Mouse (Mus musculus): ENCODE measurements around the gene Orc2. TPM values are rescaled to one million over a fixed set of nuclear protein-coding genes. Genes with fewer than 3 reads are reported as not detected.
A peak's percentile ranks its signal among the peaks of the same experiment; 100 is the strongest.

Gene Orc2
- polyA plus RNA-seq (2014; fragmentation: Nextera tagmentation; extraction: Ambion mirVana): 38.0 and 40.8 TPM in 2 replicates

DNA sequence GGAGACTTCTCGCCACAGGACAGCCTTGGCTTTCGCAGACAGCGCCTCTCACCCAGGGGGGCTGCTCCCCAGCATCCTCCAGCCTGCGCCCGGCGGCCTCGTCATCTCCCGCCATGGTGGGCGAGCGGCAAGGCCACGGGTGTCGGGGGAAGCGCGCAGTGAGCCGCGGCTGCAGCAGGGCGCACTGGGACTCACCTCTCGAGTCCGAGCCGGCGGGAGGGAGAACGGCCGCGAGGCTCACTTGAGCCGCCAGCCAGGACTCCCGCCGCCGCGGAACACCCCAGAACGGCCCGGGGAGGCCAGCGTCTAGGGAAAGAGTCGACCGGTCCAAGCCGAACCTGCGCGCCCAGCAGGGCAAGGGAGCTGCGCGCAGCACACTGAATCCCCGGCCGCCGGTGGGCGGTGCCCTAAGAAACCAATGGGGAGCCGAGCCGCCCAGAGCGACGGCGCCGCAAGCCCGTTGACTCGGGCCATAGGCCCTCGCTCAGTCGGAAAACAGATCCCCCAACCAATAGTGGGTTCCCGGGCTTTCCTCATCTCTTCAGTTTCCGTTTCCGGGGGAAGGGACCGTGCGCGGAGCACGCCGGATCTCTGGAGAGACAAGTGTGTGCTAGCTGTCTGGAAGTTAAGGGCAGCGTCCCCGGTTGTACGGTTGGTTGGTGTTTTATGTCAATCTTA is at the start of gene Orc2:
TSS of gene Orc2 (minus strand) at position 533 of the 678 bp plus-strand sequence.
- WGBS: under 1% methylated on average over 61 of the region's 64 CpGs
- ATAC-seq (ENCODE audit: insufficient read depth) (peak; percentile 100), DNase-seq (peak; percentile 96)
- Histone ChIP-seq H3K27ac (ENCODE audit: low read depth) (peak within 1 kb of the TSS; percentile 86), H3K4me2 (peak within 1 kb of the TSS; percentile 89), H3K4me3 (ENCODE audit: low read depth, low read length) (peak within 1 kb of the TSS; percentile 93), H3K9ac (peak within 1 kb of the TSS; percentile 92), H3K4me1 (ENCODE audit: insufficient read depth) (0 out of 2 replicates have a peak, but pooled peaks cover 6% of the 10 kb centered on the region), H3K36me3 (ENCODE audit: insufficient read depth) (peaks cover 14% of the 10 kb centered on the region), H3K27me3 (ENCODE audit: insufficient read depth, low read length) (no peaks in the 10 kb centered on the region), H3K9me3 (ENCODE audit: low read depth, low read length) (peaks cover 33% of the 10 kb centered on the region)
- no peak for TF ChIP-seq CTCF (IDR thresholded peaks at IDR 0.05; ENCODE audit: low read depth)

DNA sequence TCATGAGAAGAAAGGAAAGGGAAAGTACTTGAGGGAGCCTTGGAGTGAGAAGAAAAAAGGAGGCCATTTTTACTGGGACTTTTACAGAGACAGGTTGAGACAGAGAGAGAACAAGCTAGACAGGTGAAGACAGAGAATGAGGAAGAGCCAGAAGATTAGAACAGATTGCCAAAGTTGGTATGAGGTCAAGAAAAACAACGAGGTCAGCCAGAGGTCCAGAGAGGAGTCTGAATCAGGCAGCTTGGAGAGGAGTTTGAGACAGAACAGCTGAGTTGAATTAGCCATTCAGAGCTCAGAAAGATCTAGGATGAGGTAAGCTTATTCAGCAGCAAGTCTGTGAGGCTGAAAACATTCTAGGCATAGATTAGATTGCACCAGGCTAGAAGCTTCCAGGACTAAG is 36.5 kb upstream of the Orc2 start:
- no peaks in the 10 kb centered on the region for H3K27me3 ChIP-seq (ENCODE audit: insufficient read depth, low read length)
- no peak for TF ChIP-seq CTCF (IDR thresholded peaks at IDR 0.05; ENCODE audit: low read depth)
- no peaks in the 10 kb centered on the region for H3K9me3 ChIP-seq (ENCODE audit: low read depth, low read length)
- H3K9ac ChIP-seq: no peak overlapping the region
- H3K4me3 ChIP-seq (ENCODE audit: low read depth, low read length): no peak overlapping the region
- H3K36me3 ChIP-seq (ENCODE audit: insufficient read depth): peaks cover 36% of the 10 kb centered on the region
- H3K4me2 ChIP-seq: no peak overlapping the region
- no peak overlapping the region for H3K27ac ChIP-seq (ENCODE audit: low read depth)
- ATAC-seq (ENCODE audit: insufficient read depth) (no peak), DNase-seq (no peak)
- 79% methylated on average over 1 of the region's 1 CpGs for WGBS
- H3K4me1 ChIP-seq (ENCODE audit: insufficient read depth): no peaks in the 10 kb centered on the region

DNA sequence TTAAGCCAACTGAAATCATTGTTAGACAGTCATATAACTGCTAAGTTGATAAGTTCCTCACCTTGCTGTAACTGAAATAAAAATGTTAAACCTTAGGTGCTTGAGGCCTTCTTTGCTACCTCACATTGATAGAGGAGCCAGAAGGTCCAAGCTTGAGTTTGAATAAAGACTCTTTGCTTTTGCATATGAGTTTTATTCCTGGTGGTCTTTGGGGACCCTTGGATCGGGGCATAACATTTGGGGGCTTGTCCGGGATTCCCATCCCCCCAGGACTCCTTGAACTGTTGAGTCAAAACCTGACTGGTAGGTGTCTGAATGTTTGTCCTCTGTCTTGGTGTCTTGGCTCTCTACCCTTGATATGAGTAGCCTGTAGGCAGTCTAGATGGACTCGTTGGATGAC is 2.3 kb upstream of the Orc2 start:
- Histone ChIP-seq H3K27me3 (ENCODE audit: insufficient read depth, low read length) (no peaks in the 10 kb centered on the region), H3K4me2 (no peak overlapping the region), H3K36me3 (ENCODE audit: insufficient read depth) (no peaks in the 10 kb centered on the region), H3K9ac (no peak overlapping the region), H3K9me3 (ENCODE audit: low read depth, low read length) (peaks cover 36% of the 10 kb centered on the region), H3K4me3 (ENCODE audit: low read depth, low read length) (no peak overlapping the region), H3K27ac (ENCODE audit: low read depth) (no peak overlapping the region), H3K4me1 (ENCODE audit: insufficient read depth) (0 out of 2 replicates have a peak, but pooled peaks cover 6% of the 10 kb centered on the region)
- DNase-seq: no peak
- 88% methylated on average over 3 of the region's 3 CpGs for WGBS
- no peak for ATAC-seq (ENCODE audit: insufficient read depth)
- TF ChIP-seq CTCF (IDR thresholded peaks at IDR 0.05; ENCODE audit: low read depth): no peak

GRCm38 (mm10) chr1:58503793-58504370 is 1.0 kb downstream of the Orc2 start:
- H3K36me3 ChIP-seq (ENCODE audit: insufficient read depth): peaks cover 23% of the 10 kb centered on the region
- 0 out of 2 replicates have a peak, but pooled peaks cover 6% of the 10 kb centered on the region for H3K4me1 ChIP-seq (ENCODE audit: insufficient read depth)
- 26% methylated on average over 9 of the region's 9 CpGs for WGBS
- H3K9me3 ChIP-seq (ENCODE audit: low read depth, low read length): peaks cover 33% of the 10 kb centered on the region
- H3K27me3 ChIP-seq (ENCODE audit: insufficient read depth, low read length): no peaks in the 10 kb centered on the region
- peak overlapping the region; percentile 86; the same call in 1 of the 2 replicates for H3K27ac ChIP-seq (ENCODE audit: low read depth)
- H3K4me3 ChIP-seq (ENCODE audit: low read depth, low read length): peak overlapping the region; percentile 93
- H3K9ac ChIP-seq: peak overlapping the region; percentile 92
- peak overlapping the region; percentile 89 for H3K4me2 ChIP-seq
- no peak for TF ChIP-seq CTCF (IDR thresholded peaks at IDR 0.05; ENCODE audit: low read depth)
- DNase-seq: peak; percentile 7
- ATAC-seq (ENCODE audit: insufficient read depth): 0 out of 2 replicates have a peak, but pooled peaks have one; percentile 2

DNA sequence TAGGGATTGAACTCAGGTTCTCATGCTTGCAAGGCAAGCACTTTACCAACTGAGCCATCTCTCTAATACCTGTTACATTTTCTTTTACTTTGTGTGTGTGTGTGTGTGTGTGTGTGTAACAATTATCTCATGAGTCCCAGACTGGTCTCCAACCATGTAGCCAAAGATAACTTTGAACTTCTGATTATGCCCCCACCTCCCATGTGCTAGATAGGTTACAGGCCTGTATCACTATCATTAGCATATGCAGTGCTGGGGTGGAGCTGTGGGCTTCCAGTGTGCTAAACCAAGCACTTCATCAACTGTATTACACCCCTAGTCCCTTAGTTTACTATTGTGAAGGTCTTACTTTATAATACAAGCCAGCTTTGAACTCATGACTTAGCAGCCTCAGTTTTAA is 1.8 kb downstream of the Orc2 start:
- peak overlapping the region; percentile 93 for H3K4me3 ChIP-seq (ENCODE audit: low read depth, low read length)
- H3K9me3 ChIP-seq (ENCODE audit: low read depth, low read length): peaks cover 28% of the 10 kb centered on the region
- H3K4me1 ChIP-seq (ENCODE audit: insufficient read depth): 0 out of 2 replicates have a peak, but pooled peaks cover 6% of the 10 kb centered on the region
- DNase-seq (no peak), ATAC-seq (ENCODE audit: insufficient read depth) (no peak)
- H3K9ac ChIP-seq: peak overlapping the region; percentile 92
- no peaks in the 10 kb centered on the region for H3K27me3 ChIP-seq (ENCODE audit: insufficient read depth, low read length)
- no peak for TF ChIP-seq CTCF (IDR thresholded peaks at IDR 0.05; ENCODE audit: low read depth)
- no peak overlapping the region for H3K27ac ChIP-seq (ENCODE audit: low read depth)
- peak overlapping the region; percentile 89 for H3K4me2 ChIP-seq
- peaks cover 30% of the 10 kb centered on the region for H3K36me3 ChIP-seq (ENCODE audit: insufficient read depth)

DNA sequence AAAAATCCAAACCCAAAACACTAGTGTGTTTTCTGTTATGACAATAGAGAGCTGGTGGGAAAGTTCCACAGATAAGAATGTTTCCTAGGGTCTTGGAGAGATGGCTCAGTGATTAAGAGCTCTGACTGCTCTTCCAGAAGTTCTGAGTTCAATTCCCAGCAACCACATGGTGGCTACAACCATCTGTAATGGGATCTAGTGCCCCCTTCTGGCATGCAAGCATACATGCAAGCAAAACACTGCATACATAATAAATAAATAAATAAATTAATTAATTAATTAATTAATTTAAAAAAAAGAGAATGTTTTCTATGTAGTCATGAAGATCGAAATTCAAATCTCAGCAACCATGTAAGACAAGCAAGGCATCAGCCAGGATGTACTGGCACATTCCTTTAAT is 6.2 kb downstream of the Orc2 start:
- DNase-seq (no peak), ATAC-seq (ENCODE audit: insufficient read depth) (no peak)
- Histone ChIP-seq H3K9ac (no peak overlapping the region), H3K36me3 (ENCODE audit: insufficient read depth) (peaks cover 61% of the 10 kb centered on the region), H3K27me3 (ENCODE audit: insufficient read depth, low read length) (no peaks in the 10 kb centered on the region), H3K9me3 (ENCODE audit: low read depth, low read length) (no peaks in the 10 kb centered on the region), H3K4me1 (ENCODE audit: insufficient read depth) (0 out of 2 replicates have a peak, but pooled peaks cover 6% of the 10 kb centered on the region), H3K4me3 (ENCODE audit: low read depth, low read length) (no peak overlapping the region), H3K4me2 (no peak overlapping the region), H3K27ac (ENCODE audit: low read depth) (no peak overlapping the region)
- WGBS: 96% methylated on average over 1 of the region's 1 CpGs
- peak; percentile 22; the same call in 1 of the 2 replicates for TF ChIP-seq CTCF (IDR thresholded peaks at IDR 0.05; ENCODE audit: low read depth)

- Histone ChIP-seq H3K27me3 (ENCODE audit: insufficient read depth, low read length) (no peaks in the 10 kb centered on the region), H3K9me3 (ENCODE audit: low read depth, low read length) (no peaks in the 10 kb centered on the region), H3K4me3 (ENCODE audit: low read depth, low read length) (no peak overlapping the region), H3K9ac (no peak overlapping the region), H3K36me3 (ENCODE audit: insufficient read depth) (peaks cover 71% of the 10 kb centered on the region), H3K4me1 (ENCODE audit: insufficient read depth) (no peaks in the 10 kb centered on the region), H3K4me2 (no peak overlapping the region), H3K27ac (ENCODE audit: low read depth) (no peak overlapping the region)
- DNase-seq: no peak
- TF ChIP-seq CTCF (IDR thresholded peaks at IDR 0.05; ENCODE audit: low read depth): no peak
- WGBS: 90% methylated on average over 4 of the region's 4 CpGs
- no peak for ATAC-seq (ENCODE audit: insufficient read depth)
Observed at GRCm38 (mm10) chr1:58497678-58498077, 7.2 kb downstream of the Orc2 start.

Data from lung, embryonic 14.5 days (tissue).